Mouse (Mus musculus) gastrocnemius, adult 2 months (tissue): ENCODE data around the gene Exoc3l. TPM values are rescaled to one million over a fixed set of nuclear protein-coding genes. Genes with fewer than 3 reads are reported as not detected.
A peak's percentile ranks its signal among the peaks of the same experiment; 100 is the strongest.

Experiments used
- DNase-seq: peaks from one replicate; pipeline ENCODE4 v3.0.0; 2022
- H3K27ac ChIP-seq: fragments of 200-600 bp; 2 replicates; pipeline ENCODE4 v1.8.1; 2022; ENCODE audit warnings: mild to moderate bottlenecking
- H3K4me3 ChIP-seq: fragments of 200-600 bp; 2 replicates; pipeline ENCODE4 v1.8.1; 2022; ENCODE audit warnings: mild to moderate bottlenecking, moderate library complexity
- CTCF ChIP-seq: fragments of 200-600 bp; IDR thresholded peaks from 2 replicates; pipeline ENCODE4 v1.8.1; 2022; ENCODE audit warnings: antibody characterized with exemption, mild to moderate bottlenecking, moderate library complexity
- intact Hi-C: fragments of 180-260 bp; cut with DNase I; formaldehyde crosslinking; loops from one replicate; pipeline ENCODE4 v1.15.1; 2025
- long read RNA-seq, 2 experiments: library from polyadenylated mRNA; stranded (forward); transcript quantifications; one replicate each; pipeline ENCODE4 v2.0.0; 2021
- total RNA-seq, 2 experiments: library from RNA; stranded (reverse); gene quantifications; 2 replicates each; pipeline ENCODE4 v1.2.3; 2021

The Exoc3l gene
- 1 to 10 TPM in 1 of 2 experiments, under 1 TPM in 1; 0.84 to 2.3 TPM for total RNA-seq
- long read RNA-seq, experiment 1, partial matches to known transcripts = 0 of 3 reads
- long read RNA-seq, experiment 1, other reads (novel, unspliced or antisense) = 1 of 3 reads
- long read RNA-seq, experiment 2, partial matches to known transcripts = 1 of 3 reads
- long read RNA-seq, experiment 2, other reads (novel, unspliced or antisense) = 2 of 3 reads

- no peak for DNase-seq
- TF ChIP-seq CTCF = no peak
- intact Hi-C loops = no loop called here
- peak within 1 kb of the TSS; percentile 91 for H3K27ac ChIP-seq
- H3K4me3 ChIP-seq = peak within 1 kb of the TSS; percentile 99
Measured at GRCm38 (mm10) chr8:105295895-105296573, at the start of gene Exoc3l. TSS of gene Exoc3l (minus strand) at chr8:105296101.

GRCm38 (mm10) chr8:105345061-105345975 lies 49.4 kb upstream of the Exoc3l start:
- Histone ChIP-seq H3K27ac (peak overlapping the region; percentile 94), H3K4me3 (peak overlapping the region; percentile 88)
- DNase-seq = peak; percentile 73

GRCm38 (mm10) chr8:105343791-105344574 lies 48.1 kb upstream of the Exoc3l start:
- no peak for TF ChIP-seq CTCF
- H3K27ac ChIP-seq = peak overlapping the region; percentile 94
- intact Hi-C loops = no loop called here

More at GRCm38 (mm10) chr8:105345061-105345975, 49.4 kb upstream of the Exoc3l start:
- TF ChIP-seq CTCF = no peak
- intact Hi-C loops = no loop called here

GRCm38 (mm10) chr8:105342768-105343167 lies 46.9 kb upstream of the Exoc3l start:
- DNase-seq = no peak
- intact Hi-C loops = no loop called here
- TF ChIP-seq CTCF = no peak
- Histone ChIP-seq H3K27ac (no peak overlapping the region; the same call in 1 of the 2 replicates), H3K4me3 (no peak overlapping the region)

More at GRCm38 (mm10) chr8:105343791-105344574, 48.1 kb upstream of the Exoc3l start:
- peak overlapping the region; percentile 88 for H3K4me3 ChIP-seq
- peak; percentile 31 for DNase-seq

- DNase-seq = peak; percentile 21
- intact Hi-C loops = no loop called here
- peak overlapping the region; percentile 83 for H3K27ac ChIP-seq
- TF ChIP-seq CTCF = no peak
- no peak overlapping the region; the same call in 1 of the 2 replicates for H3K4me3 ChIP-seq
Measured at GRCm38 (mm10) chr8:105341399-105341798, 45.5 kb upstream of the Exoc3l start.

GRCm38 (mm10) chr8:105339886-105340635 lies 44.2 kb upstream of the Exoc3l start:
- Histone ChIP-seq H3K4me3 (no peak overlapping the region; the same call in 1 of the 2 replicates), H3K27ac (peak overlapping the region; percentile 83)
- no peak for TF ChIP-seq CTCF
- DNase-seq = peak; percentile 65
- intact Hi-C loops = no loop called here

- Histone ChIP-seq H3K4me3 (no peak overlapping the region), H3K27ac (peak overlapping the region; percentile 83)
- peak; percentile 9 for DNase-seq
- no peak for TF ChIP-seq CTCF
- intact Hi-C loops = no loop called here
Measured at GRCm38 (mm10) chr8:105338992-105339391, 43.1 kb upstream of the Exoc3l start.

- H3K4me3 ChIP-seq = no peak overlapping the region
- TF ChIP-seq CTCF = no peak
- intact Hi-C loops = no loop called here
- H3K27ac ChIP-seq = no peak overlapping the region
- peak; percentile 32 for DNase-seq
Measured at GRCm38 (mm10) chr8:105336373-105337130, 40.7 kb upstream of the Exoc3l start.

- no peak overlapping the region for H3K4me3 ChIP-seq
- intact Hi-C loops = no loop called here
- TF ChIP-seq CTCF = no peak
- DNase-seq = no peak
- H3K27ac ChIP-seq = no peak overlapping the region
Measured at GRCm38 (mm10) chr8:105332523-105332922, 36.6 kb upstream of the Exoc3l start.

- intact Hi-C loops = no loop called here
- TF ChIP-seq CTCF = no peak
- DNase-seq = peak; percentile 15
- Histone ChIP-seq H3K4me3 (no peak overlapping the region), H3K27ac (no peak overlapping the region)
Measured at GRCm38 (mm10) chr8:105331931-105332330, 36.0 kb upstream of the Exoc3l start.

- no peak overlapping the region for H3K4me3 ChIP-seq
- TF ChIP-seq CTCF = no peak
- intact Hi-C loops = no loop called here
- peak; percentile 28 for DNase-seq
- no peak overlapping the region for H3K27ac ChIP-seq
Measured at GRCm38 (mm10) chr8:105331469-105331868, 35.6 kb upstream of the Exoc3l start.
